In the genomic region with DNA sequence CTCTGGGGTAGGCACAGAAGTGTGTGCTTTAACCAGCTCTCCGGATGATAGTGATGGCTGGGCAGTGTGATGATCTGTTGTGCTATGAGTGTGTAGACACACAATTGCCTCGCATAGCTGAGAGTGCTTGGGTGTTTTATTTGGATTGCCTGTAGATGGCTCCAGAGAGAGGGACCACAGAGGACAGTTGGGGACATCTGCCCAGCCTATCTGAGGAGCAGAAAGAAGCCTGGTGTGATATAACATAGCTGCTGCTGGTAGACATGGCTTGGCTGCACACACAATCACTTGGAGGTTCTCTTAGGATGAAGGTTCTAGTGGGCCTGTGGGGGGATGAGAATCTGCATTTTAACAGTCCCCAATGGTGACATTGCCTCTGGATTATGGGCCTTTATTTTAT, we compare ENCODE assay signal across 21 mouse cellular contexts.
DNase-seq lines count a peak whose midpoint lies in the region; ATAC-seq and TF ChIP-seq lines count a peak whose summit lies in the region.
"Had no signal": no experiment of that assay in that cellular context is flagged by ENCODE, and none has a peak within 500 bp of the region (broad histone marks: within the 10 kb centered on the region; RNA-seq: fewer than 3 reads in every experiment).

No protein-coding gene starts in this region.

- H3K27me3 ChIP-seq in hindbrain, postnatal 0 days (ENCODE audit: insufficient read depth, low read length), result no peaks in the 10 kb centered on the region
- H3K27me3 ChIP-seq in hindbrain, embryonic 11.5 days (ENCODE audit: control insufficient read depth, insufficient read depth, low read length), result no peaks in the 10 kb centered on the region
- H3K27me3 ChIP-seq in liver, embryonic 14.5 days (ENCODE audit: control insufficient read depth, insufficient read depth, low read length), result no peaks in the 10 kb centered on the region
- peaks cover 8% of the 10 kb centered on the region; the same call in 1 of the 2 replicates for H3K27me3 ChIP-seq in liver, embryonic 12.5 days (replicated peaks)
- H3K27me3 ChIP-seq: midbrain, embryonic 12.5 days had no signal

- H3K4me1 ChIP-seq in hindbrain, postnatal 0 days (ENCODE audit: insufficient read depth, low read length), result no peaks in the 10 kb centered on the region
- H3K4me1 ChIP-seq in hindbrain, embryonic 11.5 days (replicated peaks; ENCODE audit: control insufficient read depth, insufficient read depth, low read length), result peaks cover 3% of the 10 kb centered on the region; the same call in 1 of the 2 replicates
- 0 out of 4 replicates have a peak, but pooled peaks cover 0 to 3% of the 10 kb centered on the region in 2 experiments for H3K4me1 ChIP-seq in liver, embryonic 14.5 days (replicated peaks; ENCODE audit: control insufficient read depth in 2 of 2, insufficient read depth in 2 of 2, low read length in 1 of 2)
- 0 out of 2 replicates have a peak, but pooled peaks cover 5% of the 10 kb centered on the region for H3K4me1 ChIP-seq in liver, embryonic 12.5 days
- H3K4me1 ChIP-seq in cortical plate, adult 2 months (ENCODE audit: control insufficient read depth, insufficient read depth, low read length), result no peaks in the 10 kb centered on the region

- no peak overlapping the region for H3K27ac ChIP-seq in hindbrain, postnatal 0 days
- H3K27ac ChIP-seq in hindbrain, embryonic 11.5 days (ENCODE audit: low read depth, low read length), result no peak overlapping the region
- H3K27ac ChIP-seq in liver, embryonic 14.5 days, result no peak overlapping the region
- no peak overlapping the region for H3K27ac ChIP-seq in liver, embryonic 12.5 days
- no peak overlapping the region for H3K27ac ChIP-seq in cortical plate, adult 2 months (ENCODE audit: insufficient read depth, low read length)
- H3K27ac ChIP-seq: heart, embryonic 10.5 days; limb, embryonic 12.5 days; midbrain, embryonic 12.5 days had no signal

- no peak for TF ChIP-seq EP300 in liver, embryonic 14.5 days (IDR thresholded peaks at IDR 0.05; ENCODE audit: low read depth)

- H3K9me3 ChIP-seq in hindbrain, postnatal 0 days (ENCODE audit: low read length), result no peaks in the 10 kb centered on the region
- H3K9me3 ChIP-seq in hindbrain, embryonic 11.5 days (ENCODE audit: control insufficient read depth, low read length), result no peaks in the 10 kb centered on the region
- H3K9me3 ChIP-seq in liver, embryonic 14.5 days (ENCODE audit: control insufficient read depth, low read length), result no peaks in the 10 kb centered on the region
- H3K9me3 ChIP-seq in liver, embryonic 12.5 days (replicated peaks), result no peaks in the 10 kb centered on the region
- H3K9me3 ChIP-seq: heart, embryonic 10.5 days; limb, embryonic 12.5 days; midbrain, embryonic 12.5 days had no signal

- WGBS in hindbrain, postnatal 0 days, result 76% methylated on average over 2 of the region's 2 CpGs
- WGBS in hindbrain, embryonic 11.5 days, result 64% methylated on average over 2 of the region's 2 CpGs
- WGBS in liver, embryonic 14.5 days (ENCODE audit: insufficient replicate concordance), result 51% methylated on average over 2 of the region's 2 CpGs
- 36% methylated on average over 2 of the region's 2 CpGs for whole genome bisulfite sequencing in liver, embryonic 12.5 days (ENCODE audit: insufficient replicate concordance)

- no peak overlapping the region for H3K9ac ChIP-seq in hindbrain, postnatal 0 days (replicated peaks; ENCODE audit: low read length)
- no peak overlapping the region for H3K9ac ChIP-seq in hindbrain, embryonic 11.5 days (ENCODE audit: low read depth, low read length)
- H3K9ac ChIP-seq in liver, embryonic 14.5 days (replicated peaks), result no peak overlapping the region
- no peak overlapping the region for H3K9ac ChIP-seq in liver, embryonic 12.5 days
- H3K9ac ChIP-seq: forebrain, postnatal 0 days; limb, embryonic 12.5 days; midbrain, embryonic 12.5 days had no signal

- H3K36me3 ChIP-seq in hindbrain, postnatal 0 days (ENCODE audit: insufficient read depth, low read length), result no peaks in the 10 kb centered on the region
- no peaks in the 10 kb centered on the region for H3K36me3 ChIP-seq in hindbrain, embryonic 11.5 days (ENCODE audit: control insufficient read depth, insufficient read depth, low read length)
- H3K36me3 ChIP-seq in liver, embryonic 14.5 days (replicated peaks; ENCODE audit: control insufficient read depth, insufficient read depth, low read depth), result no peaks in the 10 kb centered on the region
- H3K36me3 ChIP-seq in liver, embryonic 12.5 days, result no peaks in the 10 kb centered on the region
- H3K36me3 ChIP-seq: G1E; heart, embryonic 10.5 days; limb, embryonic 12.5 days; midbrain, embryonic 12.5 days had no signal

- no peak for DNase-seq in hindbrain, postnatal 0 days (ENCODE audit: low spot score)
- no peak for DNase-seq in hindbrain, embryonic 11.5 days (ENCODE audit: low spot score)
- no peak for DNase-seq in liver, embryonic 14.5 days (ENCODE audit: low read depth in 3 of 3, low spot score in 3 of 3)
- DNase-seq in frontal cortex, postnatal 10 days (ENCODE audit: low spot score in 2 of 2), result no peak
- DNase-seq: adrenal gland, adult 2 months; forebrain, postnatal 0 days; gastrocnemius, postnatal 14 days; kidney, adult 8-10 months; kidney, postnatal 4 days; lung, adult 18-20 months; lung, postnatal 4 days; spleen, adult 18-20 months; thymus, adult 2 months had no signal

- TF ChIP-seq CTCF in hindbrain, postnatal 0 days (IDR thresholded peaks at IDR 0.05; ENCODE audit: low read depth), result peak; percentile 21; the same call in 1 of the 2 replicates
- 0 out of 2 replicates have a peak, but pooled peaks have one; percentile 16 for TF ChIP-seq CTCF in liver, embryonic 14.5 days (IDR thresholded peaks at IDR 0.05; ENCODE audit: low read depth)
- 0 out of 2 replicates have a peak, but pooled peaks have one; percentile 14 for TF ChIP-seq CTCF in cortical plate, adult 2 months (IDR thresholded peaks at IDR 0.05; ENCODE audit: extremely low read depth, insufficient read depth, low read length)

- no peak overlapping the region for H3K4me2 ChIP-seq in hindbrain, postnatal 0 days (ENCODE audit: low read depth, low read length)
- no peak overlapping the region for H3K4me2 ChIP-seq in hindbrain, embryonic 11.5 days (replicated peaks; ENCODE audit: low read depth, low read length)
- H3K4me2 ChIP-seq in liver, embryonic 14.5 days (ENCODE audit: low read depth), result no peak overlapping the region
- H3K4me2 ChIP-seq in liver, embryonic 12.5 days, result no peak overlapping the region
- H3K4me2 ChIP-seq: limb, embryonic 12.5 days; midbrain, embryonic 12.5 days had no signal

- ATAC-seq in hindbrain, postnatal 0 days, result no peak
- no peak for ATAC-seq in hindbrain, embryonic 11.5 days (ENCODE audit: low FRiP score)
- no peak for ATAC-seq in liver, embryonic 14.5 days (ENCODE audit: insufficient read depth)
- no peak for ATAC-seq in liver, embryonic 12.5 days
- no peak for ATAC-seq in CD4-positive, CD25-positive, alpha-beta regulatory T cell, adult 4 months
- ATAC-seq: forebrain, postnatal 0 days; hindbrain, embryonic 16.5 days had no signal

- no peak for TF ChIP-seq POLR2A in cortical plate, adult 2 months (IDR thresholded peaks at IDR 0.05; ENCODE audit: extremely low read depth, insufficient read depth, low read length)

- no peak overlapping the region for H3K4me3 ChIP-seq in hindbrain, postnatal 0 days (ENCODE audit: low read length)
- H3K4me3 ChIP-seq in hindbrain, embryonic 11.5 days (ENCODE audit: low read depth, low read length), result no peak overlapping the region
- no peak overlapping the region for H3K4me3 ChIP-seq in liver, embryonic 14.5 days (ENCODE audit: insufficient read depth in 1 of 2, low read depth in 2 of 2, low read length in 2 of 2)
- no peak overlapping the region for H3K4me3 ChIP-seq in liver, embryonic 12.5 days
- no peak overlapping the region for H3K4me3 ChIP-seq in cortical plate, adult 2 months (ENCODE audit: insufficient read depth, low read length)
- H3K4me3 ChIP-seq: heart, embryonic 10.5 days; limb, embryonic 12.5 days; midbrain, embryonic 12.5 days had no signal
